Mouse (Mus musculus) layer of hippocampus, postnatal 14 days (tissue): ENCODE measurements around the gene Cd2. TPM values are rescaled to one million over a fixed set of nuclear protein-coding genes. Genes with fewer than 3 reads are reported as not detected.

Experiments
- DNase-seq, 2 experiments: peaks; one replicate each; pipeline ENCODE4 v3.0.0; 2021 to 2022; ENCODE audit warnings: low spot score in 2 of 2, mixed read lengths in 1 of 2
- total RNA-seq, 2 experiments: library from RNA; stranded (reverse); gene quantifications; 2 replicates each; pipeline ENCODE4 v1.2.3; 2021

Gene Cd2
- total RNA-seq, 2 experiments from 2014 or later, result not detected

DNA sequence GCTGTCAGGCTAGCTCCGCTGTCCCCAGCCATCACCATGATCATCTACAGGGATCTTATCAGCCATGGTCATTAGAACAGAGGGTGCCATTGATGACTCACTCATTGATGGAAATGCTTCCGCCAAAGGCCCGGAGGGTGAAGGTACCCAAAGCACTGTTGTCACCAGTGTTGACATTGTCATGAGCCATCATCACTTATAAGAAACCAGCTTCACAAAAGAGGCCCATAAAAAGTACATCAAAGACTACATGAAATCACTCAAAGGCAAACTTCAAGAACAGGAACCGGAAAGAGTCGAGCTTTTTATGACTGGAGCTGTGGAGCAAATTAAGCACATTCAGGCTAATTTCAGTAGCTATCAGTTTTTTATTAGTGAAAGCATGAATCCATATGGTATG, 54.3 kb downstream of the Cd2 start:
- DNase-seq, result no peak

DNA sequence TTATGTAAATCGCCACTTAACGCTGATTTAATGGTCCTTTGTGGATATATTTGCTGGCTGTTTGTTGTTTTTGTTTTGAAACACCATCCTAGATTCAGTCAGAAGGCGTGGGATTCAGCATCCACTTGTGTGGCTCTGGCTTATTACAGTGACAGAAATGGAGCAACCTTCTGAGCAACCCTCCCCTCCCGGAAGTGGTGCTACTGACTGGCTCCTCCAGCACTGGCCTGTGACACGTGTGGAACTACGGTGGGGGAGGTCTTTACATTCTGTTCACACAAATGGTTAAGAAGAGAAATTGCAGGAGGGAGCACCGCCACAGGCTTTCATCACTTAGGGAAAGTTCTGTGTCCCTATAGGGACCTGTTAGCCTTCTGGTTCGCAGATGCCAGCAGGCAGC, 55.2 kb downstream of the Cd2 start:
- DNase-seq, result no peak

DNA sequence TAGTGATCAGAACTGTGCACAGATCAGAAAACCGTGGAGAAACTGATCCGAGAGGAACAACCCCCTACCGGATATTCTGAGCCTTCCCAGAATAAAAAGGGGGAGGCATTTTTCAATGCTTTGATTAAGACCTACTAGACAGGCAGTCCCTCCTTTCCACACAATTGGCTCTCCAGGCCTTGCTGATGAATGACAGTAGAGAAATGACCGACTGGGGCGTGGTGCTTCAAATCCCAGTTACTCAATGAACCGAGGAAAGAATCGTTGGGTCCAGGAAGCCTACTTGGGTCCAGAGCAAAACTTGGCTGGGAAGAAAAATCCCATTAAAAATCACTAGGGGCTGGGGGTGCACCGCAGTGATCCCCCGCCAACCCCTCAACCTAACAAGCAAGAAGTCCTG, 57.5 kb downstream of the Cd2 start:
- DNase-seq, result no peak

DNA sequence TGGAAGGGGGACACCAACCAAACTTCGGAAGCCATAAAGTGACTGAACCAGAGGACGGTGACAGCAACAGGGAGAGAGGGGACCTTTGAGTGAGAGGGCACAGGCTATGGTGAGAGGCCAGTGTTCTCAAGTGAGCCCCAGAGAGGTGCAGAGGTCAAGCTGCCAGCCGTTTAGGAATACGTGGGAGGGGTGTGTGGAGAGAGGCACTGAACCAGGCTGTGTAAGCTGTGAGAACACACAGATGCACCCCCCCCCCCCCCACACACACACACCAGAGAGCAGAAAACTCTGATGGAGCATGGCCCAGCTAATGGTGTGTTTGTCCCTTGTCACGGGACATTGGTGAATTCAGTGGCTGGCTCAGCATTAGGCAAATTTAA, 58.2 kb downstream of the Cd2 start:
- no peak for DNase-seq

DNA sequence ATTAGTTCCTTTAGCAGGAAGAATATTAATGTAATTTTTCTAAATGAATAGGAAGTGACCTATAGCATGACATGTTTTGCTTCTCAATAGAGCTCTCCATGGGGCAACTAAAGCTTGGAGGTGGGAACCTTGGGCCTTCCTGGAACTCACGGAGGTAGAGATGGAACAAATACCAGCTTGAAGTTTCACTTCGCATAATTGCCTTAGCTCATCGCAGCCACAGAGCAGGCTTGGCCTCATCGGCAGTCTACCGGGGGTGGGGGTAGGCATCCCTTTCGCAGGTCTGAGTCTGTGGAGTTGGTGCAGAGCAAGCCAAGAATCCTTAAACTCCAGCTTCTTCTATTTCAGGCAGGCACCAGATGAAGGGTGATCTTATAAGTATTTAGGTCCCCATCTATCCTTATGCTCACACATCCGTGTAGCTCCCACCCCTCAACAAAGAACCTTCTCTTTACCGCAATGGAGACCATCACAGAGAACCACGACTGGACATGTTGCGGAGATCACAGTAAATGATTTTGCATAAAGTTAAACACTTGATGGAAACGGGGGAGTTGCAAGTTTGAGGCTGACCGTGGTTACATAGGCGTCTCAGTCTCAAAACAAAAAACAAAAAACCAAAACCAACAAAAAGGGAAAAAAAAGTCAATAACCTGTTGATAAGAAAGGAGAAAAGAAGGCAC, 58.7 kb downstream of the Cd2 start:
- DNase-seq, result no peak

DNA sequence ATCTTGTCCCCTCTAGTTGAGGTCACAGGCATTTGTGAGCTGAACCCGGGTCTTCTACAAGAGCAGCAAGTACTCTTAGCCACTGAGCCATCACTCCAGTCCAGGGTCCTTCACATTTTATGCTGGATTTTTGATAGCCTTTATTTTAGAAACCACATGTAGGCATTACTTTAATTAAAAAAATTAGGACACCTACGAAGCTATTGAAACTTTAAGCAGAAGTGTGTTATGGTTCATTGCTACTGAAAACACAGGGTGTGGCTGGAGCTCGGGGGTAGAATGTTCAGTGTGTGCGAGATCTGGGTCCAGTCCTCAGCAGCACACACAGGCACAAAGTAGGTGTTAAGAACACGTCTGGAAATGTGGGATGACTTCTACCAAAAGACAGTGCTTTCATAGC, 59.7 kb downstream of the Cd2 start:
- DNase-seq, result no peak

Other genes starting within 250 kb of the Cd2 start
- gene Ptgfrn, start 177.7 kb downstream of the Cd2 start, total RNA-seq, result 10 to 100 TPM; 18.4 to 21.3 TPM
- gene Igsf3, start 89.1 kb upstream of the Cd2 start, total RNA-seq, result 10 to 100 TPM; 33.2 to 35.5 TPM